Mouse (Mus musculus): Measurements from ENCODE around the gene Lmo3.
A peak's percentile ranks its signal among the peaks of the same experiment; 100 is the strongest.

Gene Lmo3

GRCm38 (mm10) chr6:138581734-138582505, at the start of gene Lmo3:
Lmo3 (minus strand) TSS chr6:138581968.
- no peak for DNase-seq (ENCODE audit: low spot score in 2 of 2)

DNA sequence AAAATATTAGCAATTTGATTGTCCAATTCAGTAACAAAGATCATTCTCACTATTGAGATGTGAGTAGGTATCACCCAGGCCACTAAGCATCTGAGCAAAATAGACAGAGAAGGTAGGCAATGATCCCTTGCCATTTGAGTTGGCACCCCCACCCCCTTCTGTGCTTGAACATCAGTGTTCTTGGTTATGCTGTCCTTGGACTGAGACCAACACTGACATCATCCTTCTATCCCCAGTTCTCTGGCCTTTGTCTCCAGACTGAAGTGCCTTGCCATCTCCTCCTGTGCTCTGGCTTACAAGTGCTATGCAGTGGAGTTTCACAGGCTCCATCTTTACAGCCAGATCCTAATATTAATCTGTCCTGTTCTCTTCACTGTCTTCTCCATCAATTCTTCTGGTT, 39.0 kb upstream of the Lmo3 start:
- DNase-seq (ENCODE audit: low spot score in 2 of 2): no peak

DNA sequence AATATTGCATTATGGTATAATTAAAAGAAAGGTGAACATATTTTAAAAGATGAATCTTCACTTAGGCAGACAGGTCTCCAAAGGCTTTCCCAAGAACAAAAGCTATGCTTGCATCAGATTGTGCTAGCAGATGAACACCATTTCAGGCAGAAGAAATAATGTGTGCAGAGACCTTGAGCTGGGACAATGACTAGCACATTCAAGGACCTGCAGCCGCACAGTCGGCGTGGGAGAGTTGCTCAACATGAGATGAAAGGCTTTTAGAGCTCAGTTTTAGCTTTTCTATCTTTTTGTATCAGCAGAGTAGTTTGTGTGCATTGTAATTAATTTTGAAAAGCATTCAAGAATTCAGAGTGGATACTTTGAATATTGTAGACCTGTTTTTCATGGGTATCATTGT, 36.6 kb upstream of the Lmo3 start:
- DNase-seq (ENCODE audit: low spot score in 2 of 2): no peak

- no peak for DNase-seq (ENCODE audit: low spot score in 2 of 2)
These were observed 15.2 kb upstream of the Lmo3 start for GRCm38 (mm10) chr6:138597016-138597415.

DNA sequence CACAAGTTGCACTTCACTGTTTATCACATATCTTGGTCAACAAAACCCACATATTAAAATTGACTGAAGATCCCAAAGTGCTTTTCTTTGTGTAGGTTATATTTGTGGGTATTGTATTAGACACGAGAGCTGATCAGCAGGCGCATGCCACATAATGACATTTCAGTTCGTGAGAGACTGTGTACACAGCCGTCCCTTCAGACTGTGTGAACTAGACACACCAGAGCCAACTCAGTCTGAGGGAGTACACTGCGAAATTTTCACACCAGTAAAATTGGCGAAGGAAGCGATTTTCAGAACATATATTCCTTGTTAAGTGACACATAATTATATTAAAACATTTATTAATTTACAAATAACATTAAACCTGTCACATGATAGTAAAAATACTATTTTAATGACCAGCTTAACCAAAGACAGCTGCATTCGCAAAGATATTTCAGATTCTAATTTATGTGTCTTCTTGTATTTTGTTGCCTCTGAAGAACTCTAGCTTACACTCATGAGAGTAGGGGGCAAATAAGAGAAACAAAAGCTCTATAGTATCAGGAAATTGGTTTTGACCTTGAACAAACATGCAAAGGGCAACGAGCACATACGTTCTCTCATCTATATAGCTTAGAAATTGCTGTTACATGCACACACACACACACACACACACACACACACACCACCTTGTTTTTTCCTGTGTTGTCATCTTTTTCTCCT, 14.4 kb upstream of the Lmo3 start:
- no peak for DNase-seq (ENCODE audit: low spot score in 2 of 2)

DNA sequence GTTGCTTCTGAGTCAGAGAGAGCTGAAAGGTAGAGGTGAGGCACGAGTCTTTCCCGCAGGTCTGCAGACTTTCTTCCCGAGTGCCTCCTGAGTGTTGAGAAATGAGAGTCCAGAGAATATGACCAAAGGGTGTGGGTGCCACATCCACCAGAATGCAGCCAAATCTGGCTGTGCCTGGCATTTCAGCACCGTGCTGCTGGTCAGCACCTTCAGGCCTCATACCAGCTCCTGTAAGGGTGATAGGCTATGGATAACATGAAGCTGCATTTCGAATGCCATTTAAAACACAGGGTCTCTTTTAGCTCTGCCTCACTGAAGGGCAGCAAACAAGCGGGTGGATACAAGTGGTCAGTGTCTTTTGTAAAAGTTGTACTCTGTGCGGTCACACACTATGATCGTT, 1.5 kb upstream of the Lmo3 start:
- DNase-seq (ENCODE audit: low spot score in 2 of 2): no peak

DNA sequence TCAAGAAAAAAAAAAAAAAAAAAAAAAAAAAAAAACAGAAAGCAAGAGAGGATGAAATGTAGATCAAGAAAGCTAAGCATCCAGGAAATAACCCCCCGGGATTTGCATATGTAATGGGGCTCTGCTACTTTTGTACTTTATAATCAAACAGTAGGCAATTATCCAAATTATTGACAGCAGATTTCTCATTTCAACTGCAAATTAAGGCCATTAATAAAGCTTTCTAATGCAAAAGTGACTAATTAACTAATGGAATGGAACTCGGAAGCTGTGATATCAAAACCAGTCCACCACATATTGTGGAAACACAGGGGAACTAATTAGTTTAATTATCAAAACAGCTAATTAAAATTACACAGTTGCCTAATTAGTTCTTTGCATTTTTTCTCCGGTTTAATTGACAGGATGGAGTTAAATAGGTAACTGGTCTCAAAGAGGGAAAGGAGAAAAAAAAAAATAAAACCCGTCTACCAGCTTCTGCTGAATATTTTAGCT, 785 bp upstream of the Lmo3 start:
- DNase-seq (ENCODE audit: low spot score in 2 of 2): no peak

- no peak for DNase-seq (ENCODE audit: low spot score in 2 of 2)
These were observed 1.2 kb downstream of the Lmo3 start for GRCm38 (mm10) chr6:138580491-138581076.

- DNase-seq (ENCODE audit: low spot score in 2 of 2): no peak
These were observed 18.4 kb downstream of the Lmo3 start for GRCm38 (mm10) chr6:138563416-138563815.

DNA sequence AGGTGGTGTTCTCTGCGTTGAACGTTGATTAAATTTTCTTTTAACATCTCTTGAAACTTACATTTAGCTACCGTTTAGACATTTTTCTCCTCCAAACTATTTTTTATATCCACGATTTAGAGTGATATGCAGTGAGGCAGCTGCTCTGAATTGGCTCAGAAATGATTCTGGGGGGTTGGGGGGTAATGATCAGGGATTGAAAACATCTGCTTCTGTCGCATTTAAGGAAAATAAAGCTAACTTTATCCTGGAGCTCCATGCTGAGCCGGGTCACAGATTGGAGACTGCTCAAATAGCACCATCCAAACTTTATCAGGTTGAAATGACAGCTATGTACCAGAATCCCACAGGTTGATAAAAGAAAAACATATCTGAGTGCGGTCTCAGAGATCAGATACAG, 29.6 kb downstream of the Lmo3 start:
- DNase-seq (ENCODE audit: low spot score in 2 of 2): no peak

DNA sequence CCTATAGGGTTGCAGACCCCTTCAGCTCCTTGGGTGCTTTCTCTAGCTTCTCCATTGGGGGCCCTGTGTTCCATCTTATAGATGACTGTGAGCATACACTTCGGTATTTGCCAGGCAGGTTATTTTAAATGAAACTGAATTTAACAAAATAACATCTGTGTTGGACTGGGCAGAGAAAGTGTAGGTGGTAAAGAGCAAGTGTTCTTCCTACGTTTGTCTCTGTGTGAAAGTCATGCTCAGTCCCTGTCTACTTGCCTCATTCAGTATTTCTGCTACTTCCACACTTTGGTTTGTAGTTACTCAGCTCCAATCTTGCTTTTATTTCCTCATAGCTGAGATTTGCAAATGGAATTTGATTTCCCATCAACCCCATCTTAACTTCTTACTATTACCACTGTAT, 46.9 kb downstream of the Lmo3 start:
- no peak for DNase-seq (ENCODE audit: low spot score in 2 of 2)

GRCm38 (mm10) chr6:138506642-138507041, 75.1 kb downstream of the Lmo3 start:
- no peak for DNase-seq (ENCODE audit: low spot score in 2 of 2)

GRCm38 (mm10) chr6:138503946-138504345, 77.8 kb downstream of the Lmo3 start:
- DNase-seq (ENCODE audit: low spot score in 2 of 2): no peak

- no peak for DNase-seq (ENCODE audit: low spot score in 2 of 2)
These were observed 98.9 kb downstream of the Lmo3 start for GRCm38 (mm10) chr6:138482834-138483233.

DNA sequence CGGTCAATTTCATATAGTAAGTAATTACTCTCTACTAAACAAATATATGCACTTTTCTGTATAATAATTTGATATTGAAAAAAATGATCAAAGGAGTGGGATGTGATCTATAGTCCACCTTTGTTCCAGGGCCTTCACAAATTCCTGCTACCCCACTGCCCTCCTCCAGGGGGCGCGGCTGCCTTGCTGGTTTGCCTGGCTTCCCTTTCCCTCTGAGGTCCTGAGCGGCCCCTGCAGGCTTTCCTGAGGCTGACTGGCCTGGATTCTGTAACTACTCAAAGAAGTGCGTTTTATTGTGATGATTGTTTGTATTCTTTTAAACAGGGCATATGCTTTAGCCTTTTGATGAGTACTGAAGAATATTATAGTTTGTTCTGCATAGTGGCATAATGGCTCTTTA, 104.2 kb downstream of the Lmo3 start:
- DNase-seq (ENCODE audit: low spot score in 2 of 2): peak; percentile 7 to 40

GRCm38 (mm10) chr6:138469204-138469603, 112.6 kb downstream of the Lmo3 start:
- DNase-seq (ENCODE audit: low spot score in 2 of 2): no peak

DNA sequence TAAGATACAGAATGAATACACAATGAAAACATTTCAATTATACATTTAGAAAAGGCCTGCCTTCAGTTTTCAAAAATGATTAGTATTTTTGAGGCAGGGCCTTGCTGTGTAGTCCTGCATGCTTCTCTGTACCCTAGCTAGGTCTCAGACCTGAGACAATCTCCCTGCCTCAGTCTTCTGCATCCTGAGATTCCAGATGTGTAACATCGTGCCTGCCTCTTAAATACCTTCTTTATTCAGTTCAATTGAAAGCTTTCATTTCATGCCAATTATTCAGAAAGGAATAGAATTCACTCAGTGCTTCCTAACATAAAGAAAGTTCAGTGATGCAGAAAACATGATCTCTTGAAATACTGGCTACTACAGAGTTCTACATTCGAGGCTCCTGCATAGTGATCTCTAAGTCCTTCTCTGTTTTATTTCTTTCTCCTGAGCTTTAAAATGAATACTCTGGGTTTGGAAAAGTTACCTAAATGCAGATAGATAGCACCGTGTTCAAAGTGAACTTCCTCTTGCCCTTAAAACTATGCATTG, 137.2 kb downstream of the Lmo3 start:
- DNase-seq (ENCODE audit: low spot score in 2 of 2): no peak

GRCm38 (mm10) chr6:138437351-138437750, 144.4 kb downstream of the Lmo3 start:
- DNase-seq (ENCODE audit: low spot score in 2 of 2): no peak

- DNase-seq (ENCODE audit: low spot score in 2 of 2): no peak
These were observed 145.0 kb downstream of the Lmo3 start for GRCm38 (mm10) chr6:138436813-138437212.

DNA sequence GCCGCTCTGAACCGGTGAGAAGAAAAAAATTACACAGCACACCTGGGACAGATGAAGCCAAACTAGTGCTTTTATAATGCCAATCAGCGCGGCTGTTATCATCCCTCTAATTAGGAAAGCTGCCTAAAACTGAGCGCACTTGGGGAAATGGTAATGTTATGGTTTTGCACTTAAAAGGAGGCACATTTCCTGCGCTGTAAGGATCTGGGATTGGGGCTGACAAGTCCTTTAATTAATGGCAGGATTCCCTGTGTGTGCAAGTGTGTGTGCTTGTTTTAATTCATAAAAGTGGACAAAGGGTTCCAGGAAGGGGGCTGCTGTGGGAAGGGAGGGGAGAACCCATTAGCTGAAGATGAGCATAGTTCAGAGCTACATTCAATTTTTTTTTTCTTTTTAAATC, 154.4 kb downstream of the Lmo3 start:
- no peak for DNase-seq (ENCODE audit: low spot score in 2 of 2)

DNA sequence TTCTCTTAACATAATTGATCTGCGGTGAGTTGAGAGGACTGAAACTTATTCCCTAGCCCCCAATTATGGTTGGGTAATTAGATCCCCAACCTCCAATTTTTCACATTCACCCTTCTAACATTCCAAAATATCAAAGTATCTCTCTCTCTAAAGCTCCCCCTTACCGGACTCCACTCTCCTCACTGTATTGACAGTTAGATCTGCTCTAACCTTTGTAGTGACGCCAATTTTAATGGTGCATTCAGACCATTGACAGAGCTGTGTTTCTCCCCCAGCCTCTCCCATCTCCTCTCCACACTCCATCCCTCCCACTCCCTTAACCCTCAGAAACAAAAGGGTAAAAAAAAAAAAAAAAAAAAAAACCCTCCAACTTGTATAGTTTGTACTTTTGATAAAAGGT, 154.9 kb downstream of the Lmo3 start:
- DNase-seq (ENCODE audit: low spot score in 2 of 2): no peak

DNA sequence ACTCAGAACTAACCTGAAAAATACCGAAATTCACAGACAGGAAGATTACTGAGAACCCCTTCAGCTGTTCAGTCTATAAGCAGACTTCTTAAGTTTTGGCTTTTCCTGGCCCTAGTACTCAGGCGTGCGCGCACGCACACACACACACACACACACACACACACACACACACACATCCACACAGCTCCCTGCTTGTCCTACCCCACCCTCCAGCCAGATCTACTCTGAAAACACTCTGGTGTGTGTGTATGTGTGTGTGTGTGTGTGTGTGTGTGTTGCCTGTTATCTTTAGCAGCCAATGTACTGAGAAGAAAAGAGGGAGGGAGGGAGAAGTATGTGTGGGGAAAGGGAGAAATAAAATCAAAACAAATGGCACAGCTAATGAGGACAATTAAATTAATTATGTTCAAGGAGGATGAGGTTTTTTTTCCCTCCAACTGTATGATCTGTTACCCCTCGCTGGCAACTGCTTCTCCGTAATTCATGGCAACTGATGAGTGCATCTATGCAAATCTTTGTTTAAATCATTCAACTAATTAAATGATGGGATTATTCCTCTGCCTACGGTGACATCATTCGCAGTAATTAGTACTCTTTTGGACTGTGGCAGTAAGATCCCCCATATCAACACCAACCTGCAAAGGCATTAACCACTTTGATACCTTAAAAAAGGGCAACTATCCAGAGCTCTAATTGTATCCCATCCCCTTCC, 157.1 kb downstream of the Lmo3 start:
- no peak for DNase-seq (ENCODE audit: low spot score in 2 of 2)

Measured in frontal cortex, postnatal 10 days (tissue).